Mouse (Mus musculus) kidney, adult 2 months (tissue): ENCODE results near the gene Clstn1. TPM values are rescaled to one million over a fixed set of nuclear protein-coding genes. Genes with fewer than 3 reads are reported as not detected.

Experiments
- DNase-seq: peaks from one replicate; pipeline ENCODE4 v3.0.0; 2021
- H3K27ac ChIP-seq: fragments of 200-500 bp; 2 replicates; pipeline ENCODE4 v1.5.1; 2012; ENCODE audit warnings: low read depth, low read length, control low read depth, inconsistent platforms; ENCODE audit not compliant: insufficient read depth
- H3K27me3 ChIP-seq: fragments of 200-500 bp; replicated peaks from 2 replicates; pipeline ENCODE4 v1.6.1; 2012; ENCODE audit warnings: mild to moderate bottlenecking, moderate library complexity, low read length, inconsistent platforms; ENCODE audit not compliant: control insufficient read depth, insufficient read depth
- H3K36me3 ChIP-seq: fragments of 200-500 bp; 2 replicates; pipeline ENCODE4 v1.6.1; 2012; ENCODE audit warnings: mild to moderate bottlenecking, moderate library complexity, low read length, inconsistent platforms; ENCODE audit not compliant: control insufficient read depth, insufficient read depth
- H3K4me1 ChIP-seq: fragments of 200-500 bp; 2 replicates; pipeline ENCODE4 v1.6.1; 2011; ENCODE audit warnings: low read length; ENCODE audit not compliant: control insufficient read depth, insufficient read depth
- H3K4me3 ChIP-seq: fragments of 200-500 bp; 2 replicates; pipeline ENCODE4 v1.5.1; 2011; ENCODE audit warnings: mild to moderate bottlenecking, low read depth, low read length, control low read depth; ENCODE audit not compliant: insufficient read depth
- CTCF ChIP-seq: fragments of 200-500 bp; conservative IDR thresholded peaks from 2 replicates; pipeline ENCODE4 v1.5.1; 2011; ENCODE audit warnings: low read depth, mild to moderate bottlenecking, control low read depth, low read length, moderate library complexity, mixed read lengths; ENCODE audit not compliant: insufficient read depth, insufficient read length
- POLR2A ChIP-seq: fragments of 200-500 bp; IDR thresholded peaks from one replicate; pipeline ENCODE4 v1.6.1; 2011; ENCODE audit warnings: low read depth, low read length, control low read depth
- WGBS: fragments of 180-500 bp; shearing (Covaris S2); methylation state at CpG from one replicate; pipeline ENCODE4 v1.1.7; 2018; 5-methylcytosine and 5-hydroxymethylcytosine counted together
- polyA plus RNA-seq: library from polyadenylated mRNA; depleted of rRNA; stranded (reverse); fragments of >200 nt; gene quantifications from 2 replicates; pipeline ENCODE4 v1.2.3, GENCODE M21; 2012

Clstn1 gene
- polyA plus RNA-seq, 1 experiment, result 44.9 TPM

- H3K27ac ChIP-seq, result no peak overlapping the region
- TF ChIP-seq POLR2A (no peak), CTCF (no peak)
- H3K36me3 ChIP-seq, result no peaks in the 10 kb centered on the region
- 84% methylated on average over 11 of the region's 11 CpGs for WGBS
- peak; percentile 11 for DNase-seq
- no peaks in the 10 kb centered on the region for H3K27me3 ChIP-seq
- no peaks in the 10 kb centered on the region for H3K4me1 ChIP-seq
- no peak overlapping the region for H3K4me3 ChIP-seq
Observed at GRCm38 (mm10) chr4:149657858-149658416, 71.7 kb downstream of the Clstn1 start.

- no peak overlapping the region for H3K4me3 ChIP-seq
- 78% methylated on average over 25 of the region's 25 CpGs for whole genome bisulfite sequencing
- H3K27me3 ChIP-seq, result no peaks in the 10 kb centered on the region
- DNase-seq, result no peak
- TF ChIP-seq POLR2A (no peak), CTCF (no peak)
- H3K4me1 ChIP-seq, result no peaks in the 10 kb centered on the region
- no peaks in the 10 kb centered on the region for H3K36me3 ChIP-seq
- no peak overlapping the region for H3K27ac ChIP-seq
Observed at GRCm38 (mm10) chr4:149659495-149660116, 73.3 kb downstream of the Clstn1 start.

- no peaks in the 10 kb centered on the region for H3K27me3 ChIP-seq
- no peaks in the 10 kb centered on the region for H3K4me1 ChIP-seq
- H3K4me3 ChIP-seq, result no peak overlapping the region
- 88% methylated on average over 7 of the region's 7 CpGs for WGBS
- H3K27ac ChIP-seq, result no peak overlapping the region
- TF ChIP-seq POLR2A (no peak), CTCF (no peak)
- no peaks in the 10 kb centered on the region for H3K36me3 ChIP-seq
- DNase-seq, result no peak
Observed at GRCm38 (mm10) chr4:149660598-149660997, 74.3 kb downstream of the Clstn1 start.

- Histone ChIP-seq H3K4me3 (no peak overlapping the region), H3K4me1 (no peaks in the 10 kb centered on the region), H3K27me3 (no peaks in the 10 kb centered on the region), H3K27ac (no peak overlapping the region), H3K36me3 (no peaks in the 10 kb centered on the region)
- no peak for DNase-seq
- TF ChIP-seq CTCF, result no peak
- TF ChIP-seq POLR2A, result no peak
- 89% methylated on average over 14 of the region's 14 CpGs for WGBS
Observed at GRCm38 (mm10) chr4:149661967-149662589, 75.8 kb downstream of the Clstn1 start.

GRCm38 (mm10) chr4:149663849-149664503, 77.7 kb downstream of the Clstn1 start:
- no peak for DNase-seq
- Histone ChIP-seq H3K4me3 (no peak overlapping the region), H3K27ac (no peak overlapping the region), H3K27me3 (no peaks in the 10 kb centered on the region), H3K4me1 (no peaks in the 10 kb centered on the region), H3K36me3 (no peaks in the 10 kb centered on the region)
- WGBS, result 64% methylated on average over 7 of the region's 7 CpGs
- no peak for TF ChIP-seq CTCF

- TF ChIP-seq CTCF (no peak), POLR2A (no peak)
- H3K27me3 ChIP-seq, result no peaks in the 10 kb centered on the region
- H3K27ac ChIP-seq, result no peak overlapping the region
- WGBS, result 74% methylated on average over 6 of the region's 6 CpGs
- no peak for DNase-seq
- H3K4me1 ChIP-seq, result no peaks in the 10 kb centered on the region
- no peak overlapping the region for H3K4me3 ChIP-seq
- H3K36me3 ChIP-seq, result no peaks in the 10 kb centered on the region
Observed at GRCm38 (mm10) chr4:149665016-149665691, 78.9 kb downstream of the Clstn1 start.
